Mouse (Mus musculus) frontal cortex, postnatal 10 days (tissue): Measurements from ENCODE around the gene Rprd1b.

Experiments
- DNase-seq, 2 experiments: peaks; one replicate each; pipeline ENCODE4 v3.0.0; 2022; ENCODE audit warnings: low spot score in 2 of 2, mixed read lengths in 1 of 2

The Rprd1b gene

GRCm38 (mm10) chr2:158176763-158177162 lies 148.5 kb downstream of the Rprd1b start:
- no peak for DNase-seq

GRCm38 (mm10) chr2:158177574-158177973 lies 149.3 kb downstream of the Rprd1b start:
- no peak for DNase-seq

DNA sequence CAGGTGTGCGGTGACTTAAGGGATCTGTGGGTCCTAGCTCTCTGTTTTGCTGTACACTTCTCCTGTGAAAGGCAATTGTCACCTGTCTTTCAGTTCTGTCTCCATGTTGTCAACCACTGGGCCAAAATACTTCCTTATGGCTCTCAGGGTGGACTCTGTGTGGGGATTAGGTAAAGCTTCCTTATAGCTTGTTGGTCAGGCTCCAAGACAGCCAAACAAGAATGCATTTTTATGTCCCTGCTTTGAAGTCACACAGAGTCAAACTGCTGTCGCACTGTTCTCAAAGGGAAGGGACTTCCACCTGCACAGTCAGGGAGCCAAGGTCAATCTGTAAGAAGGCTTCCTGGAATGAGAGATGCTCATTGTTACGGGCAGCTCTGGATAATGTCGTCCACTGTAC lies 149.8 kb downstream of the Rprd1b start:
- no peak for DNase-seq

DNA sequence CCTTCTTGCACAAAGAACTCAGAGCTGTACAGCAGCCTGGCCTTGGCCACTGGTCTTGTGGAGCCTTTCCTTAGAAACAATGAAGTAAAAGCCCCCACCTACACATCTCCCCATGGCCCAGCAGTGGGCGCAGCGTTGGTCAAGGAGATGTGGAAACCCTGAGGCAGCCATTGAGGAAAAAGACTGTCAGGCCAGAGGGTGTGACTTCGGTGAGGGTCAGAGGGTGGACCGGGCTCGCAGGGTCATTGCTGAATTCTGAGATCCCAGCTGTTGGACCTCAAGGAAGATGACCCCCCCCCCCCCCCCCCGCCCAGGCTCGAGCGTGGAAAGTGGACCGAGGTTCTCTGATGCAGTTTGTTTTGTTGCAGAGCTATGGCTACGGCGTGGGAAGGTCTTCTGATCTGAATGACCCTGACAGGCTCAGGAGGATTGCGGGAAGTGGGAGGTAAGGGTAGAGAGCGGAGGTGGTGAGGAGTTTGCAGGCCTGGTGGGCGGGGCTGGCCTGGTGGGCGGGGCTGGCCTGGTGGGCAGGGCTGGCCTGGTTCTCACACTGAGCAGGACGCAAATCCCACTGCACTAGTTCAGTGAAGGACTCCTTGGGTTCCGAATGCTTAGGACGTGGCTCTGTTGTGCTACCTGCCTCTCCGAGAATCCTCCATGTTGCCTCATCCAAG lies 150.5 kb downstream of the Rprd1b start:
- no peak for DNase-seq

- no peak for DNase-seq
Measured at GRCm38 (mm10) chr2:158179370-158180111, 151.2 kb downstream of the Rprd1b start.

DNA sequence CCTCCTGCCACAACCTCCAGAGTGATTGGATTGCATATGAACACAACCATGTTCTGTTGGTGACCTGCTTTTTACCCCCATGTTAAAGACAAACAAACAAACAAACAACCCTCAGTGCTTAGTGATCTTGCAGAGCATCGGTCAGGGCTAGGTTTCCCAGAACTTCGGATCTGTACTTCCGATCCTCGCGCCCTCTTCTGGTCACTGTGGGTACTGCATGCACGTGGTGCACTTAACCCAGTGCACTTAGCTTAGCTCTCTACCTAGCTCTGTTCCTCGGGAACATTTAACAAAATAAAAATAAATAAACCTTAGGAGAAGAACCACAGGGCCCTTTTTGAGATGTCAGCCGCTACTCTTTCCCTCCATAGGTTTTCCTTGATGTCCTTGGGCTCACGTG lies 152.5 kb downstream of the Rprd1b start:
- peak in 1 of 2 experiments; percentile 65 for DNase-seq
